Mouse (Mus musculus) stomach, postnatal 0 days (tissue): ENCODE results near the gene Nuak2. TPM values are rescaled to one million over a fixed set of nuclear protein-coding genes. Genes with fewer than 3 reads are reported as not detected.

Source experiments
- ATAC-seq: fragments of 200-750 bp; cut with Nextera tagmentation; 2 replicates; pipeline ENCODE4 v1.8.0; 2017; ENCODE audit not compliant: low FRiP score, low TSS enrichment
- DNase-seq: peaks from one replicate; pipeline ENCODE4 v3.0.0-alpha.2; 2016; ENCODE audit warnings: low spot score
- H3K27ac ChIP-seq: fragments of 300-500 bp; sonication (generic); replicated peaks from 2 replicates; pipeline ENCODE4 v1.5.1; 2014; ENCODE audit warnings: mild to moderate bottlenecking, control low read depth
- H3K27me3 ChIP-seq: fragments of 300-500 bp; sonication (generic); 2 replicates; pipeline ENCODE4 v1.6.1; 2014; ENCODE audit warnings: low read length; ENCODE audit not compliant: control insufficient read depth, insufficient read depth
- H3K36me3 ChIP-seq: fragments of 300-500 bp; sonication (generic); 2 replicates; pipeline ENCODE4 v1.6.1; 2014; ENCODE audit warnings: low read length, mixed read lengths; ENCODE audit not compliant: control insufficient read depth, insufficient read depth
- H3K4me1 ChIP-seq: fragments of 300-500 bp; sonication (generic); replicated peaks from 2 replicates; pipeline ENCODE4 v1.6.1; 2014; ENCODE audit warnings: antibody characterized with exemption; ENCODE audit not compliant: control insufficient read depth, insufficient read depth
- H3K4me2 ChIP-seq: fragments of 300-500 bp; sonication (generic); replicated peaks from 2 replicates; pipeline ENCODE4 v1.6.1; 2014; ENCODE audit warnings: low read depth, mild to moderate bottlenecking, control low read depth, moderate library complexity
- H3K4me3 ChIP-seq: fragments of 300-500 bp; sonication (generic); 2 replicates; pipeline ENCODE4 v1.5.1; 2014; ENCODE audit warnings: low read depth, low read length, control low read depth
- H3K9ac ChIP-seq: fragments of 300-500 bp; sonication (generic); 2 replicates; pipeline ENCODE4 v1.6.1; 2014; ENCODE audit warnings: mild to moderate bottlenecking, low read length, control low read depth, mixed read lengths
- H3K9me3 ChIP-seq: fragments of 300-500 bp; sonication (generic); 2 replicates; pipeline ENCODE4 v1.6.1; 2016; ENCODE audit warnings: low read length; ENCODE audit not compliant: control insufficient read depth
- CTCF ChIP-seq: IDR thresholded peaks from 2 replicates; pipeline ENCODE4 v1.5.1; 2016; ENCODE audit warnings: antibody characterized with exemption, low read depth, mild to moderate bottlenecking, moderate library complexity
- EP300 ChIP-seq: optimal IDR thresholded peaks from 2 replicates; pipeline ENCODE3; 2016; ENCODE audit warnings: antibody characterized with exemption
- WGBS: fragments of 180-500 bp; shearing (Covaris S2); extraction: QIAGEN DNeasy Blood & Tissue Kit; methylation state at CpG from one replicate; pipeline ENCODE4 v1.1.7; 2014; 5-methylcytosine and 5-hydroxymethylcytosine counted together
- polyA plus RNA-seq: library from polyadenylated mRNA; unstranded; fragments of >200 nt; fragmentation: Nextera tagmentation; extraction: Ambion mirVana; gene quantifications from 2 replicates; pipeline ENCODE4 v1.2.1, GENCODE M21; 2015

Nuak2 gene
- polyA plus RNA-seq, 1 experiment from 2014 or later, result 6.2 TPM

DNA sequence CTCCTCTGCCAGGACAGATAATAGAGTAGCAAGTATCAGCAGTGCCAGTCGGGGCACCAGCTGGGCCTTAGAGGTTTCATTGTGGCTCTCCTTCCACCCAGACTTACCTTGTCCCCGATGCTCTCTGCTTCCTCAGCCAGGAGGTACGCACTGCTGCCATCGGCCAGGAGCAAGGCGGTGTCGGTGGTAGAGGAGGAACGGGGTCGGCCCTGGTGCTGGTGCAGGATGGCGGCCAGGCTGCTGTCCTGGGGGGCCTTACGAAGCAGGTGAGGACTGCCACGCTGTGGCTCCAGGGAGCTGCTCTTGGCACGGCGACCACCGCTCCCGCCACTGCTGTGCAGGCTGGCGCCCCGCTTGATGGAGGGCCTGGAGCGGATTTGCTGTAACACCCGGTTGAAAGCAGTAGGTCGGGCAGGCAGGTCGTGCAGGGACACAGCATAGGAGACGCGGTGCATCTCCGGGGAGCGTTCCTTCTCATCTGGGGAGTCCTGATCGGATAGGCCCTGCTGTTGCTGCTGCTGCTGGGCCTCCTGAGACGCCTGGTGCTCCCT is 64.7 kb downstream of the Nuak2 start:
- Histone ChIP-seq H3K4me2 (no peak overlapping the region), H3K4me3 (no peak overlapping the region), H3K27ac (no peak overlapping the region), H3K27me3 (no peaks in the 10 kb centered on the region), H3K4me1 (peaks cover 3% of the 10 kb centered on the region), H3K9me3 (no peaks in the 10 kb centered on the region), H3K9ac (no peak overlapping the region), H3K36me3 (no peaks in the 10 kb centered on the region)
- DNase-seq, result no peak
- WGBS, result 83% methylated on average over 27 of the region's 27 CpGs
- ATAC-seq, result no peak
- no peak for TF ChIP-seq EP300
- TF ChIP-seq CTCF, result no peak

DNA sequence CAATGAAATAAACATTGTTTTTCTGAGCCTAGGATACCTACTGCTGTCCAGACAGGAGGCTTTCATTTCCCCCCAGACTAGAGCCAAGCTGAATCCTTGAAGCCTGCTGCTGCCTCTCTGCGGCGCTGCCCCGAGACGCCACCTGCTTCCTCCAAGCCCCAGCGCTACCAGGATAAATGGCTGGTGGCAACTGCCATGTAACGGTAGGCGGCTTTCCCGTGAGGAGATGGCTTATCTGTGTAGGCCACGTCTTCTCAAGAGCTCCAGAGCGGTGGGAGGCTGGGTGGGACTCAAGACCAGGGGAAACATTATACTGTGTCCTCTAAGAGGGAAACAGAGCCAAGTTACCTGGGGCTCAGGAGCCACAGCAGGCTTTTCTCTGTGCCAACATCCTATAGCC is 66.0 kb downstream of the Nuak2 start:
- Histone ChIP-seq H3K27me3 (no peaks in the 10 kb centered on the region), H3K36me3 (no peaks in the 10 kb centered on the region), H3K9ac (no peak overlapping the region), H3K4me3 (no peak overlapping the region), H3K4me1 (peaks cover 4% of the 10 kb centered on the region), H3K4me2 (no peak overlapping the region), H3K9me3 (no peaks in the 10 kb centered on the region), H3K27ac (no peak overlapping the region)
- ATAC-seq (no peak), DNase-seq (no peak)
- TF ChIP-seq EP300 (no peak), CTCF (no peak)
- 77% methylated on average over 10 of the region's 10 CpGs for WGBS

Other genes starting within 250 kb of the Nuak2 start
- gene Mfsd4a, start 248.1 kb upstream of the Nuak2 start, polyA plus RNA-seq, result 16.7 TPM in 2 replicates
- gene Cdk18, start 176.4 kb upstream of the Nuak2 start, polyA plus RNA-seq, result 9.7 and 14.5 TPM in 2 replicates
- 0.30 and 0.42 TPM in 2 replicates for gene Lemd1, start 124.7 kb upstream of the Nuak2 start, polyA plus RNA-seq
- 0.02 and 0.06 TPM in 2 replicates for gene AC124108.1, start 124.7 kb upstream of the Nuak2 start, polyA plus RNA-seq
- gene Gm10188, start 86.4 kb upstream of the Nuak2 start, polyA plus RNA-seq, result 0.19 TPM in 1 of 2 replicates, not detected in the other
- gene Klhdc8a, start 17.5 kb upstream of the Nuak2 start, polyA plus RNA-seq, result 0.31 and 0.34 TPM in 2 replicates
- 2.4 and 2.6 TPM in 2 replicates for gene Tmcc2, start 75.2 kb downstream of the Nuak2 start, polyA plus RNA-seq
- 5.2 and 5.5 TPM in 2 replicates for gene Dstyk, start 101.4 kb downstream of the Nuak2 start, polyA plus RNA-seq
- gene Rbbp5, start 161.2 kb downstream of the Nuak2 start, polyA plus RNA-seq, result 13.8 and 13.9 TPM in 2 replicates
- 0.56 and 0.76 TPM in 2 replicates for gene Tmem81, start 190.1 kb downstream of the Nuak2 start, polyA plus RNA-seq
- 0.04 and 0.13 TPM in 2 replicates for gene Cntn2, start 227.1 kb downstream of the Nuak2 start, polyA plus RNA-seq